Comparison of ENCODE assay signal across 8 mouse cellular contexts in the genomic region with DNA sequence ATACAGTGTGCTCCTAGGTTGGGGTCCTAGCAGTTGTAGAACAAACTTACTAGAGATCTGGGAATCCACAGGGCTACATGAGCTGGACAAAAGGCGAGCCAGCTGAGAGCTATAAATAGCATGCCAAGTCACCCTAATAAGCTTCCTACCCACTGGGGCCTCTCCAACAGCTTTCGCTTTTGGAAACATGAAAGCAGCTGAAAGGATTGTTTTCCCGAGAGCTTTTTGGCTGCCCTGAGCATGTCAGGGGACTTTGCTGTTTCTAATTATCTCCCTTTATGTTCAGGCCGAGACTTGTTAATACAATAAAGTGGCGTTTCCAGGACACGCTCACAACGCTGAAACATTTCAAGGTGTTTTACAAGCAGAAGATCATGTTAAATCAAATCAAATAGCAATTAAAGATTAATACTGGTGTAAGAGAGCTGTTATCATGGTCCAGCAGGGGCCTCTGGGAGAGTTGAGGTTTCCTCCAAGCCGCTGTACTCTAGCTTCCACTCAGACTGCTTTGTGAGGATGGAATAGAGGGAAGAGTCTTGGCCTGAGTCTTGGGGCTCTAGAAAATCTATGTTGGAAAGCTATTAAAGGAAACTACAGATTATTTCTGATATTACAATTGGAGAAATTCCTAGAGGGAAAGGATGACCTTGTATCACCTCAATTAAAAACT.
DNase-seq lines count a peak whose midpoint lies in the region; ATAC-seq lines count a peak whose summit lies in the region.

No protein-coding gene starts in this region.

- H3K27ac ChIP-seq in embryonic facial prominence, embryonic 12.5 days, result 0 out of 2 replicates have a peak overlapping the region, but pooled peaks have one; percentile 17
- H3K27ac ChIP-seq in midbrain, embryonic 16.5 days (ENCODE audit: low read length), result 0 out of 2 replicates have a peak overlapping the region, but pooled peaks have one; percentile 43

- ATAC-seq in embryonic facial prominence, embryonic 12.5 days (ENCODE audit: insufficient number of reproducible peaks, insufficient read depth, low FRiP score, low TSS enrichment), result peak; percentile 77
- peak; percentile 84 for ATAC-seq in midbrain, embryonic 16.5 days
- ATAC-seq in erythroblast, adult 5-6 weeks (replicated peaks; ENCODE audit: low FRiP score, poor library complexity, severe bottlenecking), result no peak

- 11% methylated on average over 8 of the region's 8 CpGs for WGBS in embryonic facial prominence, embryonic 12.5 days
- 6% methylated on average over 8 of the region's 8 CpGs for WGBS in midbrain, embryonic 16.5 days

- no peak overlapping the region for H3K4me2 ChIP-seq in embryonic facial prominence, embryonic 12.5 days (replicated peaks)
- no peak overlapping the region for H3K4me2 ChIP-seq in midbrain, embryonic 16.5 days (ENCODE audit: low read length)

- H3K4me3 ChIP-seq in embryonic facial prominence, embryonic 12.5 days, result no peak overlapping the region
- H3K4me3 ChIP-seq in midbrain, embryonic 16.5 days (ENCODE audit: low read depth, low read length), result no peak overlapping the region

- H3K9me3 ChIP-seq in embryonic facial prominence, embryonic 12.5 days, result no peaks in the 10 kb centered on the region
- H3K9me3 ChIP-seq in midbrain, embryonic 16.5 days (replicated peaks; ENCODE audit: control insufficient read depth, low read length, poor library complexity, severe bottlenecking), result no peaks in the 10 kb centered on the region

- DNase-seq in right cerebral cortex, postnatal 10 days (ENCODE audit: low spot score in 2 of 2), result peak; percentile 47 to 62
- no peak for DNase-seq in right cerebral cortex, postnatal 14 days
- peak; percentile 49 for DNase-seq in heart, adult 8-10 months (ENCODE audit: low spot score)
- DNase-seq in layer of hippocampus, postnatal 14 days (ENCODE audit: low spot score in 2 of 2), result peak; percentile 16 to 62
- no peak for DNase-seq in spleen, postnatal 14 days (ENCODE audit: low spot score in 2 of 2)

- no peak overlapping the region for H3K9ac ChIP-seq in embryonic facial prominence, embryonic 12.5 days
- no peak overlapping the region for H3K9ac ChIP-seq in midbrain, embryonic 16.5 days (ENCODE audit: low read depth, low read length)

- no peaks in the 10 kb centered on the region for H3K36me3 ChIP-seq in embryonic facial prominence, embryonic 12.5 days
- H3K36me3 ChIP-seq in midbrain, embryonic 16.5 days (ENCODE audit: control insufficient read depth, insufficient read depth, low read length), result no peaks in the 10 kb centered on the region

- peaks cover 6% of the 10 kb centered on the region; the same call in 1 of the 2 replicates for H3K4me1 ChIP-seq in embryonic facial prominence, embryonic 12.5 days
- 0 out of 2 replicates have a peak, but pooled peaks cover 3% of the 10 kb centered on the region for H3K4me1 ChIP-seq in midbrain, embryonic 16.5 days (ENCODE audit: control insufficient read depth, insufficient read depth, low read length)

- H3K27me3 ChIP-seq in embryonic facial prominence, embryonic 12.5 days, result no peaks in the 10 kb centered on the region
- H3K27me3 ChIP-seq in midbrain, embryonic 16.5 days (ENCODE audit: control insufficient read depth, insufficient read depth, low read depth, low read length), result no peaks in the 10 kb centered on the region

Comparison
In these comparisons a context has a peak if more than half of its experiments do, and no peak if none do; other contexts are left out.
1. DNase-seq: peak in right cerebral cortex, postnatal 10 days (2 of 2), heart, adult 8-10 months (single experiment) and layer of hippocampus, postnatal 14 days (2 of 2); none in right cerebral cortex, postnatal 14 days (single experiment) and spleen, postnatal 14 days (0 of 2).